Mouse (Mus musculus) c-Kit-negative CD71-positive TER-119-positive erythroid progenitor cells, embryonic 14.5 days (primary cell): ENCODE measurements at regions not wholly inside any gene's neighbourhood (a gene's known extent, or its start where the extent isn't known, plus 50 kb on each side); places are given as distances from the start of the nearest gene placed in this dataset.
"Not testable (repeated sequence)": the region's sequence is repeated elsewhere in the genome, so short reads cannot be mapped to it uniquely, and the experiment has no call there.

Experiments used
- DNase-seq: peaks from one replicate; pipeline ENCODE4 v3.0.0-alpha.2; 2013; ENCODE audit warnings: low read depth, low spot score

DNA sequence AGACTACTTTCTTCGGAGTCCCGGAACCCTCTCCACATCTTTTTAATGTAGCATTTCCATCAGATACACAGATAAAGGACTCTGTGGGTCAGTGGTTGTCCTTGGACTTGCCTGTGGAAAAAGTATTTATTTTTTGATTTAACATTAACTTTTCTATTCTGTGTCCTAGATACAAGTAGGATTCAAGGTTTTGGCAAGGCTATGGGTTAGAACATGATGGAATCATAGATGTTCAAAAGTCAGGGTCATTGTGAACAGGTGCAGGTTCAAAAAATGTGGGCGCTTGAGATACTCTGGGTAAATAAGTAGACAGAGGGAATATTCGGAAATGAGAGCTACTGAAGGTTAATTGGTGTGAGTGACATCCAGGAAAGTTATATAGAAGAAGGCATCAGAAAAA is 347.7 kb downstream of the Cypt12 start:
- no peak for DNase-seq

DNA sequence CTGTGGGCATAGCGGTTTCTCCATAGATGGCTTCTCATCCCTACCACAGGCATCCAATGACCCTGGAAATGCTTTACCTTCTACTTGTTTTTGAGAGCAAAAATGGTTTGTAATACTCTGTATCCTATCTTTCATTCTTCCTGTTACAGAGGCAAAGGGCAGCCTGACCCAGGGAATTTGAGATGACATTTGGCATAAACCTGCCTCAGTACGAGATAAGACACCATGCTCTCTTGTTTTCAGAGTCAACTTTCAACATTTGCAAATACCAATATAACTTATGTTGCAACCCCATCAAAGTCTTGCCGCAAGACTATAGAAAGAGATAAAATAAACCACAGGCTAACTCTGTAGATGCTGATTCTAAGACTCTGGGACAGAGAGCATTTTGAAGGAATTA is 350.5 kb downstream of the Cypt12 start:
- no peak for DNase-seq

DNA sequence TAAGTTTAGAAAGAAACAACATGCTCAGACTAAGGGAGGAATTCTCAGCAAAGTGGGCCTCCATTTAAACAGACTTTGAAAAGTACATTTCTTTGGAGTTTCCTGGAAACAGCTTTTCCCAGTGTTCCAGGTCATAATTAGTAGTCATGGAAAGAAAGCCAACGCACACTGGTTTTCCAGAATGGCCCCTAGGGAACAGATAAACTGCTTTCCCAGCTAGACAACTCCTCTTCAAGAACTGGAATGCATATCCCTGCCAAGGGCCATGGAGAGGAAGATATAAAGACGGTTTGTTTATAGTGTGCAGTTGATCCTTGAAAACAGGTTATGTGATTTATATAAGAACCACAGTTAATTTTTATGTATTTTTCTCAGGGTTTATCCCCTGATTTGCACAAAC is 351.3 kb downstream of the Cypt12 start:
- no peak for DNase-seq

DNA sequence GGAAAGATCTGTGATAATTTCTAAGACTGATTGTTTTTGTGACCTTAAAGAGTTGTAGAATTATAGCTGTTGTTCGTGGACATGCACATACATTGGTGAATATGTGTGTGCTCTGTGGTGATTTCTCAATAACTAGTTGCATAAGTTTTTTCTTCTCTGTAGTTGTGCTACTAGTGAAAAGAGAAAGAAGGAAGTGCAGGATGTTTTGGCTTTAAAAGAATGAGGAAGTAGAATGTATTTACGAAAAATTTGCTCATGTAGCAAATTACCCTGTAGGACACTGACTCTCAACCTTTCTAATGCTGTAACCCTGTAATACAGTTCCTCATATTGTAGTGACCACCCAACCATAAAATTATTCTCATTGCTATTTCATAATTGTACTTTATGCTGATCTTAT is 371.2 kb downstream of the Cypt12 start:
- DNase-seq, result no peak

DNA sequence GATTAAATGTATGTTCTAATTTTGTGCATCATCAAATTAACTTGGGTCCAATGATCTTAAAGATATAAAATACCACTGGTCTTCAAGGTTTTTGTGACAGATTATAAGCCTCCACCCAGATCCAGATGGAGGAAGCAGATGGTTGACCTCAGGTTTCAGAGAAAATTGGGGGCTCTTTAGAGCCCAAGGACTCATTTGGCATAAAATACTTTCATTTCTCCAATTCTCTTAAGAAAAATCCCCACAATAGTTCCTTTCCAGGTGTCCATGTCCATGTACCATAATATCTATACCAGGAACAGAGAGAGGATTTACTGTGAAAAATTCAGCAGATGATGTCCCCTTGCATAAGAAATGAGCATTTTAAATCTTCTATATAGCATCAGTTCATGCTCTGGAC is 385.0 kb downstream of the Cypt12 start:
- DNase-seq, result no peak

DNA sequence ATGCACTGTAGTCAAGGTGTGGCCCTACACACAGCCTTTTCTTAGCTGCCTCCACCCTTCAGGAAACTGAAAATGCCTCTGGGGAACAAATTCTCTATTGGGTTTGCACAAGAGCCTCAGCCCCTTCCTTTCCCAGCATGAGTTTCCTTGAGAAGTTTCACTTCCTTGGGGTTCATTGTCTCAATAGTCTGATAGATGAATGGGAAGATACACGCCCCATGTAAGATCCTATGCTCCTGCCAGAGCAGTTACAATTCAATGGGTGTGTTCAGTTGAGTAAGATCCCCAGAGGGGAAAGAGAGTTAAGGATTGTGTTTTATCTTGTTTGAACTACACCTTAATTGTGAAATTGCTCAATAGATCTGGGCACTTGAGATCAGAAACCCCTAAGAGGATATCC is 391.0 kb downstream of the Cypt12 start:
- DNase-seq, result no peak

DNA sequence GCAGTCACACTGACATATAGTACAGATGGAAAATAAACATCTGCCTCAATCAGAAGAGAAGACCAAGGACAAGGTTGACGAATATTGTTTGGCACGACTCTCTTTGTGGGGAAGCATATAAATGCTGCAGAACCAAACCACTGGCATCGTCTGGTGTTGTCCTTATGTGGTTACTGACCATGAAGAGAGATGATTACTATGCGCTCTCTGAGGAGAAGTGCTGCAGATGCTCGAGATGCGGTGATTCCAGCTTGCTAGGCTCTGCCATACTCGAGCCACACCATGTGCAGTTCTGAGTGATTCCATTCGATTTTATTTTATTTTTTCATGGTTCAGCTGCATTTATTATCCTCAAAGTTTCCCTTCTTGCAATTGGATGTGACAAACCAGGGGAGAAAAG is 393.5 kb downstream of the Cypt12 start:
- no peak for DNase-seq

DNA sequence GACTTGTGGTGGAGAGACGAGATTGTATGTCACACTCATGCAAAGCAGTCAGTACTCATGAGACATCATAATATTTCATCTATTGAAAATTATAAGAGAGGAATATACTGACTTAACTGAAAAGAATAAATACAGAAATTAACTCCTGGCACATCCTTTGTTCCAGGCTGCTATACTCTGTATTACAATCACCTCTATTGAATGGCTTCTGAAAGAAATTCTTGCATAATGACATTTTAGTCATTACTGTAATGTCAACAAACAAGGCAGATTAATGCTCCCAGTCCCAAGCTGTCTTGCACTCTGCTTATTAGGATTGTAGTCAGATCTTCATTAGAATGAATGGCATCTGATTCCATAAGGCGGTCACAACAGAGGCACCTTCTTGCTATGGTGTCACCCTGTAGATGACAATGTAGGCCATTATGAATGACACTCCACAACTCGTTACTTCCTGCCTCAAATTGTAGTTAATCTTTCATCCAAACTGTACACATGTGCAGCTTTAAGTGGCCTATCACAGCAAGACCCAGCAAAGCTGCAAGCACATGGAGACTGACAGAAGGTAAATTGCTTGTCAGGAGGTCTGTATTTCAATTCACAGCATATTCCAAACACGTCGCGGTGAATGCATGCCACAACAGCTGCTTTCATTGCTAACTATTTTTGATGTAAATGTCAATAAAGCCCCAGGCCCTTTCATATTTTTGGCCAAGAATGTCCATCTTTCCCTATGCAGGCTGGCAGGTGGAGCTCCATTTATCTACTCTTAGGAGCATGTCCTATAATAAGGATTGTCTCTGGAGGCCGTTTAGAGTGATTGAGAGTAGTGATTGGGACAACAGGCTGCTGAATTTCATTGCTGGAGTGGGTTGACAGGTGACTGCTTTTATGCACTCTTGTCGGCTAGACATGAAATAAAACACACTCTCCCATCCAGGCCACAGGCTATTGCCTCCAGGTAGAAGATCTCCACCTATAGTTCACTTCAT is 430.1 kb downstream of the Cypt12 start:
- no peak for DNase-seq

DNA sequence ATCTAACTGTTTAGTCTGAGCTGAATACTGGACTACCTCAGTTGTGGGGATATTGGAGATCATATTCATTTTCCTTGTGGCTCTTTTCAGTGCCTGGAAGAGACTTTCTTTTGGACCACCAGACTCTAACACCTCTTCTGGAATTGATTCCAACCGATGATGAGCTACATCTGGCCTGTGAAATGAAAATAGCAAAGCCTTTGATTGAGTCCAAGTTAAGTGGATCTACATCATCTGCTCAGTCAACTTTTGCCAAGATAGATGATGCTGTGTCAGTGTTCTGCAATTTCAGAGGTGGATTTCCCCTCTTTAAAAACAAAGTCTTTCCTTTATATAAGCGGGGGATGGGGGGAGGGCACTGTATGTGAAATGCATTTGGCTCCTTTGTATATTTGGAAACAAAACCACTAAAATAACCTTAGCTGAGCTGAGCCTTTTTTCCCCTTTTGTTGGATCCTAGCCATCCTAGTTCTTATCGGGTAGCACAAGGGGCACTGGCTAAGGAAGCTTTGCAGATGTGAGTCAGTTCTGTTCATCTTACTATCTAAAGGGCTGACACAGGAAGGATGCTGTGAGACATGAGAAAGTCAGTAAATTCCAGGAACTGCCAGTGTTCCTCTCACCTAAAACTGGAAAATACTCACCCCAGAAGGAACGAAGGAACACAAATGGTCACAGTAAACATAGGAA is 473.8 kb downstream of the Cypt12 start:
- DNase-seq, result no peak

DNA sequence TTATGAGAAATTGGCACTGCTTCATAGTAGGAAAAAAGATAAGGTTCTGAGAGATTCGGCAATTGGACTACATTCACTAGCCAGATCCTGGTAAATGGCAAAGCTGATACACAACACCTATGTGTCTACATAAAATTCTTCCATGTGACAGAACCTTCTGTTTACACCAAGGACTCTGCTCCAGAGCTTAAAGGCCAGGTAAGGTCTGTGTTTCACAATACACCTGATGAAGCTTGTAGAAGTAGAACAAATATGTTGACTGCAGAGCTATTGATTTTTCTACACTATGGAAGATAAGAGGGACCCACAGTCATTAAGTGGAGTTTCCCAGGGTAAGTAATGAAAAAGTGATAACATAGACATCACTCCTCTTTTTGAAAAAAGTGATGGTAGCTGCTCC is 480.7 kb downstream of the Cypt12 start:
- DNase-seq, result no peak

DNA sequence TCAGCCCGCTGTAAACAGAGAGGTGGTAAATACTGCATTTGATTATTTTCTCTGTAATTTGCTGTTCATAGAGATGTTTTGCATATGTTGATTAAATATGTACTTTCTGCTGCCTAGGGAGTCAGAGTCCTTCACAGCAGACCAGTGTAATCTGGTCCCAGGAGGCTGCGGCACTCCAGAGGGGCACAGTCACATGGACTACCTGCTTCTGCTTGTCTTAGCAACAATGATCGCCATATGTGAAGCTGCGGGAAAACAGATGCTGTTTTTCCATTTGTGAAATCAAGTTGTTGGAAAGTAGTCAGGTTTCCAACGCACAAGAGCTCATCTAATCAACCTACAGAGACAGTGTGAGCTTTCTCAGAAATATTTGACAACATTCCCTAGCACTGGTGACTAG is 490.6 kb downstream of the Cypt12 start:
- no peak for DNase-seq

DNA sequence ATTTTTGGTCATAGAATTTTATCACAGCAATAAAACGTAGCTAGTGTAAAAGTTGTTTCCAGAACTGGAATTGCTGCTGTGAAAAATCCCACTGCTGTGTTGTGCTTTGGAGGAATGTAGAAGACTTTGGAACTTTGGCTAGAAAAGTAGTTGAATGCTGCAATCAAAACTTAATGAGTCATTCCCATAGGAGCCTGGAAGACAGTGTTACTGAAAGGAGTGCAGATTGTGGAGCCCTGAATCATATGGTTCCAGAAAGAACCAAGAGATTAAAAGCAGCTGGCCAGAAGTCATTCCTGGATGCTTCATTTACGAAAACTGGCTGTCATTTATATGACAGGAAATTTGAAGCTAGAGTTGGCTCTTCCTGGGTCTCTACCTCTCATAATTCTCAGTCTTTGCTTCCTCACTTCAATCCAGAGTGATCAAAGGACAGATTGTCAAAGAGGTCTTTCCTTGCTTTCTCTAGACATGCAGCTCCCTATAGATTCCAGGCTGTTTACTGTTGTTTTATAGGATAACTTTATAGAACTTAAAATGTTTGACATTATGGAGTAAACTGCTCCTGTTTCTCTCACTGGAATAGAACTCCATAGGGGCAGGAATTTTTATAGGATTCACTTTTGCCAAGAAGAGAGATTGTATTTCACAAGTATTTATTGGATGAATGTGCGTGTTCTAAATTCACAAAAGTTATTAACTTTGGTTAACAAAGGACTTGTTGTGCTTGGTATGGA is 504.2 kb downstream of the Cypt12 start:
- no peak for DNase-seq

DNA sequence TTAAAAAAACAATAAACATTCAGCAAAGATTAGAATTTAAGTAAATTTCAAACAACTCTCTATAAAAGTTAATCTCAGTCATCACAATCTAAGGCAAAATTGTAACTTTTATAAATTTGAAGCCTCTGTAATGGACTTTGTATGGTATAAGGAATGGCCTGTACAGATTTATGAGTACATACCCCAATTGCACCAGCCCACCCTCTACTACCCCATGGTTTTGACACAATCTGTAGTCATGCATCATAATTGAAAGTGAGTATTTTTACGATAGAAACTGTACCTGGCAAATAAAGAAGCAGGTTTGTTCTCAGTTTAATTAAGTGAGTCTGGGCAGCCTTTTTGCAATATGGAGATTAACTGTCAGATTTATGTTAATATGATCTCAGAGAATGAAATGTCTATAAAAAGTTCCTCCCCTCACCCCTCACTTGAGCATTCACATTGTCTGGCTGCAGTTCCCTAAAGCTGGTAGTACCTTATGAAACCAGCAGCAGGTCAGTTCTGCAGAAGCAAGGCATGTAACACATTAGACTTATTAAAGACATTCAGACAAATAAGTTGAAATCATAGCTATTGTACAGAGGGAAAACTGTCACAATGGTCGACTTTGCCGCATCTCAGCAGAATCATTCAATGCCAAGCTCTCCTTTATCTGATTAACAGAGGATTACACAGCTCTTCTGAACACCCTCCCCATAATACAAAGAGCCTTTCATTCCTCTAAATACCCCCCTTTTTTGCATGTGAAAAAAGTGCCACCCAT is 505.2 kb downstream of the Cypt12 start:
- no peak for DNase-seq

DNA sequence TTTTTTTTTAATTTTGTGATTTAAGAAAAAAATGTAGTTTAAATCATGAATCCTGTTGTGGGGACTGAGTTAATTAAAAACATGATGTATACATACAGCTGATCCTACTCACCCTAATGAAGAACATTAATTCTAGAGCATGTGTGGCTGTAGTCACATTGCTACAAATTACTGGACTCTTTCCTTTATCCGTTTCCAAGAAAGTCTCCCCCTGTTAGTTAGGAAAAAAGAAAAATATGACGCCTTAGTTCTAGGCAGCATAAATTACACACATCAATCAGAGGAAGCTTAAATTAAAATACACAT is 505.7 kb downstream of the Cypt12 start:
- DNase-seq, result no peak

DNA sequence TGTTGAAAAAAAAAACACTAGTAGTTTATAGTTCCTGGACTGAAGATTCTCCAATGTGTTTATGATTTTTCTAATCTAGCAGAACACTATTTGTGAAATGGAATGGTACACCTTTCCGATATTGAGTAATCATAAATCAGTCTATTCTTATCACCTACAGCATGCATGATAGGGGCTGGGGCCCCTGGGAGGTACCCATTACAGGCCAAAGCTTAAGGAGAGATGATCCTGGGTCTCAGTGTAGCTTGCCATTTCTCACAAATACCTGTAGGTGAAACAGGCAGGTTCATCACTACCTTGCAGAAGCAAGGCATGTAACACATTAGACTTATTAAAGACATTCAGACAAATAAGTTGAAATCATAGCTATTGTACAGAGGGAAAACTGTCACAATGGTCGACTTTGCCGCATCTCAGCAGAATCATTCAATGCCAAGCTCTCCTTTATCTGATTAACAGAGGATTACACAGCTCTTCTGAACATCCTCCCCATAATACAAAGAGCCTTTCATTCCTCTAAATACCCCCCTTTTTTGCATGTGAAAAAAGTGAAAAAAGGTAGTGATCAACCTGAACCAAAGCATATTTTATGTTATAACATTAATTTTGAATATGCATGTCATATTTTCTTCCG is 506.5 kb downstream of the Cypt12 start:
- DNase-seq, result not testable (repeated sequence)

DNA sequence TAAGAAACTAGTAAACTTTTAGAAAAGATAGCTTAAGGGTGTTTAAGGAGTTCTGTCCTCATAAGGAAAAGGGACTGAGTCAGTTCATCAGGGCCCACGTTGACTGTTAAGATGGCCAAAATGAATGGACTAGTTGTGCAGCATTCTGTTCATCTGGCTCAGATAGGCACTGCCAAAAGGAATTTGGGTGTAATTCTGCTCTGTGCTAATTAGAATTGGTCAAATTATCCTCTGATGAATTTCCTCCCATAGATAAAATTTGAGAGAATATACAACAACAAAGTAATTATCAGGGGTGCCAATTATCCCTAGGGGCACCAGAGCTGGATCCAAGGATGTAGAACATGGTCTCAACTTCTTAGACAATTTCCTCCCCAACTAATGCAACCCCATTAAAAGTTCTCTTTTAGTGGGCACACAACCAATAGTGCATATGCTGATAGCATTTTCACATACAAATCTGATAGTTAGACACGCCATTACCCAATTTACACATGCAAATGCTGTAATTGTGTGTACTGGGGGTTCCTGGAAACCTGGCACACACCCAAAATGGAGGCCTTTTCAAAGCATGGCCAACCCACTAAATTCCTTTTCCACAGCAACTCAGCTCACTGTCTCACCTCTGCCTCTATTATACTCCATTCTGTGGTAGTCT is 508.0 kb downstream of the Cypt12 start:
- DNase-seq, result no peak

DNA sequence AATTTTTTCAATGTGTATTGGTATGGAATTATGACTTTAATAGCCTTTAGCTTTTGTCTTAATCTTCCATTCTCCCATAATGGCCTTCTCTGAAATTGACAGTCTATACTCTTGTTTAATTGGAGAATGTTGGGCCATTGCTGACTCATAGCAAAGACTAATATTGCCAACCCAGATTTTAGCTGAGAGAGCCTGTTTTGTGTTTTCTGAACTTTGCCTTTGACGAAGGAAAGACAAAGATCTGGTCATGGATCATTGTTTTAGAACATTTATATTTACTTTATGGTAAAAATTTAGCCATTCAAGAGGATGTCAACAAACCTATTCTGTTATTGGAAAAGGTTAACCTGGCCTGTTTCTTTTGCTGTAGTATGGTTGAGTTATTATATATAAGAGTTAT is 512.1 kb downstream of the Cypt12 start:
- DNase-seq, result no peak

DNA sequence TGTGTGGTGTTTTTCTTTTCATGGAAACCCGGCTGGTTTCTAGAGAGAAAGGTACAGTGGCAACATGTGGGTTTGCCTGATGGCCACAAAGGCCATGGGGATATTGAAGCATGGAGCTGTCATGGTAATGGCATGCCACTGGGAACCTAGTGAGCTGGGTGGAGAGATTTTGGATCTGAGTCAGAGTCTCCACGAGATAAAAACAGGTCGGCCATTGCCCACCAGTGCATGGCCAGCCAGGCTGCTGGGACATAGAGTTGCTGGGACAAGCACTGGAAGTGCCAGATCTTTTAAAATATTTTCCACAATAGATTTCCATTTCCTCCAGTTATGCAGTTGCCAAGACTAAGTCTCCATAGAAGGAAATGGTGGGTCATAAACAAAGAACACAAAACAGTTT is 523.6 kb downstream of the Cypt12 start:
- DNase-seq, result no peak

DNA sequence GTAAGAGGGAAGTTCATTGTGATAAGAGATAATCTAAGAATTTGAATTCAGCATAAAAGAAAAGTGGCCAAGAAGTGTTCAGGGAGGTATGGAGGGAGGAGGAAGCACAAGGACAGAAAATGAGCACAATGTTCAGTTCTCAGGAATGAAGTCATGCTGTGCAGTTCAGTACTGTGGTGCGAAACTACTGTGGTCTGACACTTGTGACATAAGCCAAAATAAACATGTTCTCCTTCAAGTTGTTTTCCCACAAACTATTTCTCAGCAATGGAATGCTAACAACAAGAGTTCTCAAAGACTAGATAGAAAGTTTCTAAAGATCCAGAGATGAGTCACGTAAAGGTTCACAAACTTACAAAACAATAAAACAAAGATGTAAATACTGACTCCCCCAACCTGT is 531.3 kb downstream of the Cypt12 start:
- DNase-seq, result no peak

DNA sequence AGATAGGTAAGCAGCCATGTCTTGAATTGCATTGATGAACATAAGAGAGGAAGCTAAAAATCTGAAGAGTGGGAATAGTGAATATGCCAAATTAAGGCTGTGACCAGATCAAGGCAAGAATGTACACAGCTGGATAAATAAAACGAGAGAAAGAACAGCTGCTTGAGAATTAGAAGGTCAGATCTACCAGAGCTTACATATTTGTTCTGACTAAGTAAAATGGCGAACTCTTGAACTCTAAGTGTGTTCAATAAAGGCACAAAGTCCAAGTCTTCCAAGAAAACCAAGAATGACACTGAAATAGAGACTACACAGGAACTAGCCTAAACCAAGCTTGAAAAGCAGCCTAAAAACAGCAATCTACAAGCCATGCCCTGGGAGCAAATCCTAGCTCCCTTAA is 533.8 kb downstream of the Cypt12 start:
- no peak for DNase-seq

DNA sequence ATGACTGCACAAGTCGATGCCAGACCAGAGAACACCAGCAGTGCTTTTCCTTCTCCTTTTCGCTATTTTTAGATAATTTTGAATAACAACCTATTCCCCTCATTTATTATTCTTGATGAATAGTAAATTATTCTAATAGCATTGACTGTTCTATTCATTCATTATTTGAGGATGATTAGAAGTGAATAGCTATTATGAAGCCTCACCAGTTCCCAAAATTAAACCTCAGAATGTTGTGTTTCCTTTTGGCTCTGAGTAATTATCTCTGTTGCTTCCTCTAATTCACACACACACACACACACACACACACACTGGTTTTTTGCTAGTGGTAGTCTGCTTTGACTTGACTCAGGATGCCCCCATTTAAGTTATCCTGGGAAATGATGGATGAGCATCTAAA is 540.7 kb downstream of the Cypt12 start:
- no peak for DNase-seq
